ENCODE assay signal across 22 mouse cellular contexts in genomic region chr11:113142816-113143215, GRCm38 (mm10).
A peak's percentile ranks its signal among the peaks of the same experiment; 100 is the strongest.
DNase-seq lines count a peak whose midpoint lies in the region; ATAC-seq and TF ChIP-seq lines count a peak whose summit lies in the region.
"Had no signal": no experiment of that assay in that cellular context is flagged by ENCODE, and none has a peak within 500 bp of the region (broad histone marks: within the 10 kb centered on the region; RNA-seq: fewer than 3 reads in every experiment).

No protein-coding gene starts in this region.

- no peak for TF ChIP-seq CTCF in forebrain, postnatal 0 days (IDR thresholded peaks at IDR 0.05; ENCODE audit: low read depth)
- TF ChIP-seq CTCF in kidney, adult 2 months (conservative IDR thresholded peaks at IDR 0.05; ENCODE audit: insufficient read depth, insufficient read length, low read depth, low read length) = no peak

- no peak overlapping the region for H3K9ac ChIP-seq in forebrain, postnatal 0 days
- no peak overlapping the region for H3K9ac ChIP-seq in kidney, embryonic 14.5 days (ENCODE audit: low read depth, low read length)
- H3K9ac ChIP-seq in lung, embryonic 16.5 days (ENCODE audit: low read length) = no peak overlapping the region
- no peak overlapping the region for H3K9ac ChIP-seq in hindbrain, embryonic 16.5 days (ENCODE audit: low read depth, low read length)
- H3K9ac ChIP-seq: liver, postnatal 0 days; midbrain, embryonic 12.5 days; neural tube, embryonic 12.5 days had no signal

- ATAC-seq in forebrain, postnatal 0 days = no peak
- peak; percentile 47; the same call in 1 of the 2 replicates for ATAC-seq in kidney, embryonic 14.5 days (ENCODE audit: low FRiP score, low TSS enrichment)
- ATAC-seq in lung, embryonic 16.5 days (ENCODE audit: low read depth) = peak; percentile 45; the same call in 1 of the 2 replicates
- ATAC-seq in hindbrain, embryonic 16.5 days = no peak
- ATAC-seq: liver, postnatal 0 days had no signal

- H3K9me3 ChIP-seq in forebrain, embryonic 10.5 days = no peaks in the 10 kb centered on the region
- no peaks in the 10 kb centered on the region for H3K9me3 ChIP-seq in forebrain, postnatal 0 days (ENCODE audit: low read length)
- H3K9me3 ChIP-seq in kidney, embryonic 14.5 days (ENCODE audit: control insufficient read depth, low read length) = no peaks in the 10 kb centered on the region
- no peaks in the 10 kb centered on the region for H3K9me3 ChIP-seq in lung, embryonic 16.5 days (ENCODE audit: control insufficient read depth, low read length)
- H3K9me3 ChIP-seq in hindbrain, embryonic 16.5 days (ENCODE audit: control insufficient read depth, low read length) = no peaks in the 10 kb centered on the region
- H3K9me3 ChIP-seq: midbrain, embryonic 12.5 days; neural tube, embryonic 12.5 days had no signal

- WGBS in forebrain, embryonic 10.5 days = 70% methylated on average over 1 of the region's 1 CpGs
- 44% methylated on average over 1 of the region's 1 CpGs for WGBS in forebrain, postnatal 0 days
- WGBS in kidney, embryonic 14.5 days = 5% methylated on average over 1 of the region's 1 CpGs
- WGBS in kidney, adult 2 months = 33% methylated on average over 1 of the region's 1 CpGs
- 14% methylated on average over 1 of the region's 1 CpGs for WGBS in lung, embryonic 16.5 days
- WGBS in hindbrain, embryonic 16.5 days = 21% methylated on average over 1 of the region's 1 CpGs

- H3K36me3 ChIP-seq in forebrain, embryonic 10.5 days (replicated peaks) = no peaks in the 10 kb centered on the region
- H3K36me3 ChIP-seq in forebrain, postnatal 0 days (ENCODE audit: insufficient read depth) = no peaks in the 10 kb centered on the region
- no peaks in the 10 kb centered on the region for H3K36me3 ChIP-seq in kidney, embryonic 14.5 days (ENCODE audit: control insufficient read depth, insufficient read depth, low read length)
- no peaks in the 10 kb centered on the region for H3K36me3 ChIP-seq in kidney, adult 2 months (ENCODE audit: control insufficient read depth, insufficient read depth, low read length)
- no peaks in the 10 kb centered on the region for H3K36me3 ChIP-seq in lung, embryonic 16.5 days (ENCODE audit: control insufficient read depth, insufficient read depth, low read length)
- H3K36me3 ChIP-seq in hindbrain, embryonic 16.5 days (ENCODE audit: control insufficient read depth, insufficient read depth, low read length) = no peaks in the 10 kb centered on the region
- H3K36me3 ChIP-seq: G1E; midbrain, embryonic 12.5 days; neural tube, embryonic 12.5 days had no signal

- no peak overlapping the region for H3K4me2 ChIP-seq in forebrain, postnatal 0 days (ENCODE audit: low read depth)
- H3K4me2 ChIP-seq in kidney, embryonic 14.5 days (replicated peaks; ENCODE audit: low read depth, low read length) = no peak overlapping the region
- no peak overlapping the region for H3K4me2 ChIP-seq in lung, embryonic 16.5 days (ENCODE audit: low read depth, low read length)
- H3K4me2 ChIP-seq in hindbrain, embryonic 16.5 days (ENCODE audit: low read length) = no peak overlapping the region
- H3K4me2 ChIP-seq: heart, embryonic 11.5 days; neural tube, embryonic 12.5 days had no signal

- no peak for TF ChIP-seq POLR2A in kidney, adult 2 months (IDR thresholded peaks at IDR 0.05; ENCODE audit: low read depth, low read length)

- DNase-seq in forebrain, embryonic 10.5 days (ENCODE audit: extremely low spot score, low spot score) = no peak
- DNase-seq in forebrain, postnatal 0 days = no peak
- DNase-seq in kidney, adult 2 months = no peak
- DNase-seq in lung, postnatal 14 days = no peak
- no peak for DNase-seq in spleen, postnatal 4 days (ENCODE audit: low spot score in 2 of 2)
- DNase-seq: adrenal gland, postnatal 25 days; cerebellum, adult 11 months; cerebellum, postnatal 10 days; heart, postnatal 14 days; kidney, postnatal 14 days; left cerebral cortex, postnatal 4 days; liver, postnatal 0 days; right cerebral cortex, adult 18-20 months; thymus, postnatal 36 days had no signal

- peak overlapping the region; percentile 82; the same call in 1 of the 2 replicates for H3K27ac ChIP-seq in forebrain, embryonic 10.5 days
- H3K27ac ChIP-seq in forebrain, postnatal 0 days (ENCODE audit: low read depth, low read length) = no peak overlapping the region
- H3K27ac ChIP-seq in kidney, embryonic 14.5 days (ENCODE audit: low read depth, low read length) = no peak overlapping the region
- no peak overlapping the region for H3K27ac ChIP-seq in kidney, adult 2 months (ENCODE audit: insufficient read depth, low read depth, low read length)
- H3K27ac ChIP-seq in lung, embryonic 16.5 days (ENCODE audit: low read length) = peak overlapping the region; percentile 32; the same call in 1 of the 2 replicates
- H3K27ac ChIP-seq in hindbrain, embryonic 16.5 days (ENCODE audit: low read depth, low read length) = peak overlapping the region; percentile 78
- H3K27ac ChIP-seq: neural tube, embryonic 12.5 days had no signal

- H3K4me3 ChIP-seq in forebrain, embryonic 10.5 days = no peak overlapping the region
- H3K4me3 ChIP-seq in forebrain, postnatal 0 days (ENCODE audit: low read depth, low read length) = no peak overlapping the region
- H3K4me3 ChIP-seq in kidney, embryonic 14.5 days (ENCODE audit: low read length) = no peak overlapping the region
- no peak overlapping the region for H3K4me3 ChIP-seq in kidney, adult 2 months (ENCODE audit: insufficient read depth, low read depth, low read length)
- no peak overlapping the region for H3K4me3 ChIP-seq in lung, embryonic 16.5 days (ENCODE audit: low read length)
- no peak overlapping the region for H3K4me3 ChIP-seq in hindbrain, embryonic 16.5 days (ENCODE audit: low read length)
- H3K4me3 ChIP-seq: left cerebral cortex, adult 2 months; midbrain, embryonic 12.5 days; neural tube, embryonic 12.5 days had no signal

- H3K4me1 ChIP-seq in forebrain, embryonic 10.5 days = peaks cover 45% of the 10 kb centered on the region
- H3K4me1 ChIP-seq in forebrain, postnatal 0 days (ENCODE audit: insufficient read depth) = peaks cover 10% of the 10 kb centered on the region; the same call in 1 of the 2 replicates
- peaks cover 39% of the 10 kb centered on the region for H3K4me1 ChIP-seq in kidney, embryonic 14.5 days (ENCODE audit: control insufficient read depth, insufficient read depth, low read length)
- peaks cover 16% of the 10 kb centered on the region for H3K4me1 ChIP-seq in kidney, adult 2 months (ENCODE audit: control insufficient read depth, insufficient read depth, low read length)
- peaks cover 31% of the 10 kb centered on the region for H3K4me1 ChIP-seq in lung, embryonic 16.5 days (replicated peaks; ENCODE audit: control insufficient read depth, insufficient read depth, low read length)
- H3K4me1 ChIP-seq in hindbrain, embryonic 16.5 days (ENCODE audit: control insufficient read depth, insufficient read depth, low read depth, low read length) = peaks cover 30% of the 10 kb centered on the region

- no peaks in the 10 kb centered on the region for H3K27me3 ChIP-seq in forebrain, embryonic 10.5 days (ENCODE audit: poor library complexity, severe bottlenecking)
- no peaks in the 10 kb centered on the region for H3K27me3 ChIP-seq in forebrain, postnatal 0 days (ENCODE audit: insufficient read depth, low read length)
- H3K27me3 ChIP-seq in kidney, embryonic 14.5 days (ENCODE audit: control insufficient read depth, insufficient read depth, low read length) = no peaks in the 10 kb centered on the region
- no peaks in the 10 kb centered on the region for H3K27me3 ChIP-seq in kidney, adult 2 months (replicated peaks; ENCODE audit: control insufficient read depth, insufficient read depth, low read length)
- no peaks in the 10 kb centered on the region for H3K27me3 ChIP-seq in lung, embryonic 16.5 days (ENCODE audit: control insufficient read depth, insufficient read depth, low read depth, low read length)
- H3K27me3 ChIP-seq in hindbrain, embryonic 16.5 days (replicated peaks; ENCODE audit: control insufficient read depth, insufficient read depth, low read length) = no peaks in the 10 kb centered on the region
- H3K27me3 ChIP-seq: midbrain, embryonic 12.5 days; neural tube, embryonic 12.5 days had no signal

Comparison
In these comparisons a context has a peak if more than half of its experiments do, and no peak if none do; other contexts are left out.
1. H3K27ac ChIP-seq: peak in forebrain, embryonic 10.5 days (single experiment), lung, embryonic 16.5 days (single experiment) and hindbrain, embryonic 16.5 days (single experiment); none in forebrain, postnatal 0 days (single experiment), kidney, embryonic 14.5 days (single experiment) and kidney, adult 2 months (single experiment).
2. ATAC-seq: peak in kidney, embryonic 14.5 days (single experiment) and lung, embryonic 16.5 days (single experiment); none in forebrain, postnatal 0 days (single experiment) and hindbrain, embryonic 16.5 days (single experiment).